In genomic region chr2:107796930-107797329, GRCm38 (mm10) we compare ENCODE assay signal across 28 mouse cellular contexts.
"Had no signal": no experiment of that assay in that cellular context is flagged by ENCODE, and none has a peak within 500 bp of the region (broad histone marks: within the 10 kb centered on the region; RNA-seq: fewer than 3 reads in every experiment).

No protein-coding gene starts in this region.

- H3K27me3 ChIP-seq: heart, embryonic 13.5 days; heart, embryonic 15.5 days; hindbrain, embryonic 13.5 days; hindbrain, embryonic 15.5 days; kidney, embryonic 15.5 days; liver, embryonic 13.5 days; liver, embryonic 15.5 days had no signal

- H3K27ac ChIP-seq: gastrocnemius, adult 2 months; heart, adult 2 months; heart, embryonic 13.5 days; heart, embryonic 15.5 days; hindbrain, embryonic 13.5 days; hindbrain, embryonic 15.5 days; hindbrain, postnatal 0 days; kidney, embryonic 15.5 days; kidney, postnatal 0 days; layer of hippocampus, adult 2 months; left cerebral cortex, adult 2 months; liver, embryonic 13.5 days; liver, embryonic 15.5 days had no signal

- H3K9ac ChIP-seq: heart, embryonic 13.5 days; heart, embryonic 15.5 days; hindbrain, embryonic 13.5 days; hindbrain, embryonic 15.5 days; kidney, embryonic 15.5 days; liver, embryonic 13.5 days; liver, embryonic 15.5 days; liver, postnatal 0 days had no signal

- H3K4me1 ChIP-seq: heart, embryonic 13.5 days; heart, embryonic 15.5 days; hindbrain, embryonic 13.5 days; hindbrain, embryonic 15.5 days; kidney, embryonic 15.5 days; liver, embryonic 13.5 days; liver, embryonic 15.5 days had no signal

- H3K9me3 ChIP-seq: heart, embryonic 13.5 days; heart, embryonic 15.5 days; hindbrain, embryonic 13.5 days; hindbrain, embryonic 15.5 days; kidney, embryonic 15.5 days; liver, embryonic 13.5 days; liver, embryonic 15.5 days had no signal

- ATAC-seq: hindbrain, postnatal 0 days; intestine, embryonic 16.5 days; liver, postnatal 0 days had no signal

- DNase-seq: gastrocnemius, adult 2 months; gastrocnemius, postnatal 10 days; gastrocnemius, postnatal 36 days; heart, adult 11 months; heart, adult 2 months; heart, postnatal 14 days; heart, postnatal 36 days; kidney, adult 11 months; kidney, adult 2 months; kidney, adult 9 months; kidney, postnatal 14 days; kidney, postnatal 36 days; liver; liver, embryonic 13.5 days; liver, postnatal 0 days had no signal

- H3K36me3 ChIP-seq: heart, embryonic 13.5 days; heart, embryonic 15.5 days; hindbrain, embryonic 13.5 days; hindbrain, embryonic 15.5 days; kidney, embryonic 15.5 days; liver, embryonic 13.5 days; liver, embryonic 15.5 days had no signal

- H3K4me3 ChIP-seq: gastrocnemius, adult 2 months; heart, adult 2 months; heart, embryonic 13.5 days; heart, embryonic 15.5 days; hindbrain, embryonic 13.5 days; hindbrain, embryonic 15.5 days; kidney, embryonic 15.5 days; layer of hippocampus, adult 2 months; left cerebral cortex, adult 2 months; liver, embryonic 13.5 days; liver, embryonic 15.5 days had no signal

- H3K4me2 ChIP-seq: heart, embryonic 11.5 days; heart, embryonic 13.5 days; heart, embryonic 15.5 days; hindbrain, embryonic 13.5 days; hindbrain, embryonic 15.5 days; kidney, embryonic 15.5 days; liver, embryonic 11.5 days; liver, embryonic 13.5 days; liver, embryonic 15.5 days had no signal
